In genomic region chr16:57483503-57483902, GRCm38 (mm10) we compare ENCODE assay signal across 19 mouse cellular contexts.
DNase-seq lines count a peak whose midpoint lies in the region; ATAC-seq and TF ChIP-seq lines count a peak whose summit lies in the region.
"Had no signal": no experiment of that assay in that cellular context is flagged by ENCODE, and none has a peak within 500 bp of the region (broad histone marks: within the 10 kb centered on the region; RNA-seq: fewer than 3 reads in every experiment).

No protein-coding gene starts in this region.

- H3K36me3 ChIP-seq in heart, embryonic 16.5 days (ENCODE audit: control insufficient read depth, insufficient read depth), result no peaks in the 10 kb centered on the region
- no peaks in the 10 kb centered on the region for H3K36me3 ChIP-seq in kidney, embryonic 16.5 days (ENCODE audit: insufficient read depth, low read length)
- peaks cover 0 to 38% of the 10 kb centered on the region in 2 experiments; a peak in 2 of 4 replicates for H3K36me3 ChIP-seq in MEL (ENCODE audit: control insufficient read depth in 1 of 2, insufficient read depth in 2 of 2, low read length in 2 of 2)
- H3K36me3 ChIP-seq in stomach, embryonic 15.5 days, result no peaks in the 10 kb centered on the region
- H3K36me3 ChIP-seq: embryonic facial prominence, embryonic 13.5 days; forebrain, embryonic 12.5 days; heart, embryonic 12.5 days; hindbrain, embryonic 10.5 days had no signal

- TF ChIP-seq EP300 in MEL (IDR thresholded peaks at IDR 0.05; ENCODE audit: low read depth in 1 of 2, low read length in 2 of 2), result peak; percentile 49 to 62; a peak in 3 of 4 replicates

- 31% methylated on average over 2 of the region's 2 CpGs for WGBS in heart, embryonic 16.5 days
- WGBS in kidney, embryonic 16.5 days, result 71% methylated on average over 2 of the region's 2 CpGs
- WGBS in stomach, embryonic 15.5 days, result 40% methylated on average over 2 of the region's 2 CpGs

- peak overlapping the region; percentile 51 for H3K27ac ChIP-seq in heart, embryonic 16.5 days (ENCODE audit: low read length)
- peak overlapping the region; percentile 53 for H3K27ac ChIP-seq in kidney, embryonic 16.5 days (ENCODE audit: low read length)
- H3K27ac ChIP-seq in MEL (ENCODE audit: control insufficient read depth, low read depth, low read length), result peak overlapping the region; percentile 53
- peak overlapping the region; percentile 28; the same call in 1 of the 2 replicates for H3K27ac ChIP-seq in stomach, embryonic 15.5 days
- H3K27ac ChIP-seq: embryonic facial prominence, embryonic 13.5 days; forebrain, embryonic 12.5 days; hindbrain, embryonic 10.5 days; hindbrain, embryonic 14.5 days had no signal

- no peaks in the 10 kb centered on the region for H3K9me3 ChIP-seq in heart, embryonic 16.5 days (replicated peaks; ENCODE audit: control insufficient read depth, low read length)
- H3K9me3 ChIP-seq in kidney, embryonic 16.5 days (ENCODE audit: low read length), result no peaks in the 10 kb centered on the region
- H3K9me3 ChIP-seq in MEL (replicated peaks; ENCODE audit: insufficient read depth, low read length), result no peaks in the 10 kb centered on the region
- no peaks in the 10 kb centered on the region for H3K9me3 ChIP-seq in stomach, embryonic 15.5 days
- H3K9me3 ChIP-seq: embryonic facial prominence, embryonic 13.5 days; forebrain, embryonic 12.5 days; G1E; heart, embryonic 12.5 days; hindbrain, embryonic 10.5 days had no signal

- TF ChIP-seq POLR2A in MEL (IDR thresholded peaks at IDR 0.05; ENCODE audit: control insufficient read depth in 1 of 2, insufficient read depth in 1 of 2, low read depth in 1 of 2, low read length in 2 of 2, poor library complexity in 1 of 2), result no peak

- peaks cover 2% of the 10 kb centered on the region; the same call in 1 of the 2 replicates for H3K79me2 ChIP-seq in MEL (ENCODE audit: control insufficient read depth, insufficient read depth, low read length, poor library complexity)

- H3K4me1 ChIP-seq in heart, embryonic 16.5 days (ENCODE audit: control insufficient read depth, insufficient read depth, low read length), result peaks cover 26% of the 10 kb centered on the region
- H3K4me1 ChIP-seq in kidney, embryonic 16.5 days (ENCODE audit: insufficient read depth, low read length), result peaks cover 25% of the 10 kb centered on the region; the same call in 1 of the 2 replicates
- H3K4me1 ChIP-seq in MEL (ENCODE audit: control insufficient read depth in 1 of 2, insufficient read depth in 2 of 2, low read length in 2 of 2), result peaks cover 19 to 35% of the 10 kb centered on the region in 2 experiments
- H3K4me1 ChIP-seq in stomach, embryonic 15.5 days, result 0 out of 2 replicates have a peak, but pooled peaks cover 6% of the 10 kb centered on the region
- H3K4me1 ChIP-seq: forebrain, embryonic 12.5 days had no signal

- no peak for TF ChIP-seq CTCF in MEL (IDR thresholded peaks at IDR 0.05 in 2 of 3, conservative IDR thresholded peaks at IDR 0.05 in 1 of 3; ENCODE audit: control insufficient read depth in 1 of 3, insufficient read depth in 1 of 3, low read depth in 2 of 3, low read length in 3 of 3, poor library complexity in 1 of 3, severe bottlenecking in 1 of 3)

- no peak overlapping the region for H3K4me2 ChIP-seq in heart, embryonic 16.5 days (ENCODE audit: low read depth, low read length)
- no peak overlapping the region for H3K4me2 ChIP-seq in kidney, embryonic 16.5 days (replicated peaks; ENCODE audit: low read depth, low read length)
- no peak overlapping the region for H3K4me2 ChIP-seq in stomach, embryonic 15.5 days
- H3K4me2 ChIP-seq: embryonic facial prominence, embryonic 13.5 days; forebrain, embryonic 12.5 days; heart, embryonic 12.5 days; hindbrain, embryonic 14.5 days had no signal

- H3K4me3 ChIP-seq in heart, embryonic 16.5 days (ENCODE audit: low read length), result no peak overlapping the region
- no peak overlapping the region for H3K4me3 ChIP-seq in kidney, embryonic 16.5 days (ENCODE audit: low read length)
- H3K4me3 ChIP-seq in MEL (ENCODE audit: control insufficient read depth in 1 of 2, insufficient read depth in 1 of 2, low read depth in 2 of 2, low read length in 2 of 2), result peak overlapping the region in 1 of 2 experiments; percentile 4; a peak in 1 of 4 replicates
- H3K4me3 ChIP-seq in stomach, embryonic 15.5 days (replicated peaks), result no peak overlapping the region
- H3K4me3 ChIP-seq: embryonic facial prominence, embryonic 13.5 days; forebrain, embryonic 12.5 days; heart, embryonic 12.5 days; hindbrain, embryonic 10.5 days had no signal

- no peak overlapping the region for H3K9ac ChIP-seq in heart, embryonic 16.5 days (ENCODE audit: low read length)
- no peak overlapping the region for H3K9ac ChIP-seq in kidney, embryonic 16.5 days (replicated peaks; ENCODE audit: low read length)
- H3K9ac ChIP-seq in MEL (ENCODE audit: control insufficient read depth, low read depth, low read length, poor library complexity, severe bottlenecking), result no peak overlapping the region
- no peak overlapping the region for H3K9ac ChIP-seq in stomach, embryonic 15.5 days
- H3K9ac ChIP-seq: embryonic facial prominence, embryonic 13.5 days; forebrain, embryonic 12.5 days; heart, embryonic 12.5 days; hindbrain, embryonic 14.5 days had no signal

- DNase-seq in heart, adult 11 months, result no peak
- no peak for DNase-seq in kidney, adult 11 months
- peak; percentile 57 for DNase-seq in MEL (ENCODE audit: low read depth, low spot score)
- DNase-seq in adrenal gland, postnatal 10 days, result no peak
- DNase-seq: adrenal gland, postnatal 14 days; cerebellum, adult 11-12 months; cerebellum, adult 9-10 months; cerebellum, postnatal 25 days; gastrocnemius, postnatal 10 days had no signal

- no peak for TF ChIP-seq RAD21 in MEL (IDR thresholded peaks at IDR 0.05; ENCODE audit: low read depth, low read length)

- no peak for ATAC-seq in heart, embryonic 16.5 days (replicated peaks; ENCODE audit: extremely low read depth, insufficient read depth, low FRiP score)
- ATAC-seq in kidney, embryonic 16.5 days (ENCODE audit: low FRiP score, low TSS enrichment), result no peak
- ATAC-seq in stomach, embryonic 15.5 days (ENCODE audit: insufficient read depth, low FRiP score, low read depth), result no peak
- ATAC-seq: forebrain, embryonic 16.5 days had no signal

- no peaks in the 10 kb centered on the region for H3K27me3 ChIP-seq in heart, embryonic 16.5 days (ENCODE audit: control insufficient read depth, insufficient read depth, low read length)
- no peaks in the 10 kb centered on the region for H3K27me3 ChIP-seq in kidney, embryonic 16.5 days (ENCODE audit: insufficient read depth, low read length)
- no peaks in the 10 kb centered on the region for H3K27me3 ChIP-seq in MEL (ENCODE audit: control insufficient read depth in 1 of 2, insufficient read depth in 2 of 2, low read length in 2 of 2)
- H3K27me3 ChIP-seq in stomach, embryonic 15.5 days (replicated peaks), result no peaks in the 10 kb centered on the region
- H3K27me3 ChIP-seq: embryonic facial prominence, embryonic 13.5 days; forebrain, embryonic 12.5 days; heart, embryonic 12.5 days had no signal

TF ChIP-seq in MEL, 35 proteins besides CTCF, POLR2A, EP300 and RAD21:
- TF ChIP-seq ZKSCAN1 (IDR thresholded peaks at IDR 0.05; ENCODE audit: low read depth, low read length) (no peak), POLR2AphosphoS5 (IDR thresholded peaks at IDR 0.05; ENCODE audit: borderline replicate concordance, low read depth, low read length) (no peak), MXI1 (IDR thresholded peaks at IDR 0.05; ENCODE audit: low read depth, low read length) (peak; percentile 36; the same call in 1 of the 2 replicates), ELF1 (IDR thresholded peaks at IDR 0.05; ENCODE audit: low read depth, low read length) (no peak), GABPA (IDR thresholded peaks at IDR 0.05; ENCODE audit: low read depth, low read length) (no peak), ETS1 (IDR thresholded peaks at IDR 0.05; ENCODE audit: low read depth, low read length) (0 out of 2 replicates have a peak, but pooled peaks have one; percentile 31), MYB (IDR thresholded peaks at IDR 0.05; ENCODE audit: low read depth, low read length) (no peak), GATA1 (IDR thresholded peaks at IDR 0.05; ENCODE audit: low read depth, low read length) (peak; percentile 66; the same call in 1 of the 2 replicates), POLR2AphosphoS2 (IDR thresholded peaks at IDR 0.05; ENCODE audit: low read length) (no peak), MAFK (IDR thresholded peaks at IDR 0.05; ENCODE audit: borderline replicate concordance, low read depth, low read length) (no peak), RCOR1 (IDR thresholded peaks at IDR 0.05; ENCODE audit: low read depth, low read length) (no peak), TCF12 (IDR thresholded peaks at IDR 0.05; ENCODE audit: low read depth, low read length) (no peak), CHD2 (IDR thresholded peaks at IDR 0.05; ENCODE audit: low read length) (no peak), KAT2A (conservative IDR thresholded peaks at IDR 0.05; ENCODE audit: low read depth, low read length) (no peak), JUND (IDR thresholded peaks at IDR 0.05; ENCODE audit: low read depth, low read length) (no peak), SIN3A (IDR thresholded peaks at IDR 0.05; ENCODE audit: low read length) (peak; percentile 62), CHD1 (IDR thresholded peaks at IDR 0.05; ENCODE audit: low read depth, low read length) (no peak), MEF2A (IDR thresholded peaks at IDR 0.05; ENCODE audit: extremely low read depth, insufficient replicate concordance, low read depth, low read length, poor library complexity, severe bottlenecking) (no peak), USF1 (IDR thresholded peaks at IDR 0.05; ENCODE audit: low read depth, low read length) (no peak)
